Mouse (Mus musculus): ENCODE data around the gene Ccdc107. TPM values are rescaled to one million over a fixed set of nuclear protein-coding genes. Genes with fewer than 3 reads are reported as not detected.

Gene Ccdc107
- total RNA-seq, 1 experiment from 2014 or later: 50.5 TPM

Other genes with a start within 250 kb of the Ccdc107 start
- 0.82 and 1.2 TPM in 2 replicates for gene Atp8b5, start 225.7 kb upstream of the Ccdc107 start, total RNA-seq (2017)
- gene Rusc2, start 110.9 kb upstream of the Ccdc107 start, total RNA-seq (2017): 0.97 and 1.3 TPM in 2 replicates
- gene Fam166b, start 63.8 kb upstream of the Ccdc107 start, total RNA-seq (2017): not detected in 2 replicates
- 4.8 and 8.2 TPM in 2 replicates for gene Tesk1, start 51.0 kb upstream of the Ccdc107 start, total RNA-seq (2017)
- gene Cd72, start 38.3 kb upstream of the Ccdc107 start, total RNA-seq (2017): 20.8 and 33.3 TPM in 2 replicates
- not detected in 2 replicates for gene Sit1, start 9.2 kb upstream of the Ccdc107 start, total RNA-seq (2017)
- gene Arhgef39, start 6.8 kb downstream of the Ccdc107 start, total RNA-seq (2017): 46.1 and 64.5 TPM in 2 replicates
- gene Car9, start 14.1 kb downstream of the Ccdc107 start, total RNA-seq (2017): 7.3 and 8.3 TPM in 2 replicates
- gene Tpm2, start 30.9 kb downstream of the Ccdc107 start, total RNA-seq (2017): 8.4 and 10.7 TPM in 2 replicates
- 20.5 and 22.7 TPM in 2 replicates for gene Creb3, start 69.4 kb downstream of the Ccdc107 start, total RNA-seq (2017)
- gene Tln1, start 69.8 kb downstream of the Ccdc107 start, total RNA-seq (2017): 262 and 295 TPM in 2 replicates
- gene Rgp1, start 85.8 kb downstream of the Ccdc107 start, total RNA-seq (2017): 14.4 and 35.2 TPM in 2 replicates
- 10.2 and 11.8 TPM in 2 replicates for gene Gba2, start 86.0 kb downstream of the Ccdc107 start, total RNA-seq (2017)
- not detected in 2 replicates for gene Msmp, start 91.6 kb downstream of the Ccdc107 start, total RNA-seq (2017)
- gene Npr2, start 139.0 kb downstream of the Ccdc107 start, total RNA-seq (2017): 0.39 and 0.96 TPM in 2 replicates
- not detected in 2 replicates for gene Spag8, start 160.7 kb downstream of the Ccdc107 start, total RNA-seq (2017)
- 34.1 and 56.1 TPM in 2 replicates for gene Hint2, start 163.6 kb downstream of the Ccdc107 start, total RNA-seq (2017)
- gene Tmem8b, start 176.1 kb downstream of the Ccdc107 start, total RNA-seq (2017): 1.4 and 2.5 TPM in 2 replicates
- gene Fam221b, start 176.2 kb downstream of the Ccdc107 start, total RNA-seq (2017): 0.55 and 0.92 TPM in 2 replicates
- not detected in 2 replicates for gene Olfr70, start 207.9 kb downstream of the Ccdc107 start, total RNA-seq (2017)
- not detected in 2 replicates for gene Olfr71, start 217.4 kb downstream of the Ccdc107 start, total RNA-seq (2017)
- not detected in 2 replicates for gene Hrct1, start 234.3 kb downstream of the Ccdc107 start, total RNA-seq (2017)
- gene Spaar, start 237.1 kb downstream of the Ccdc107 start, total RNA-seq (2017): not detected in 2 replicates

Data from common myeloid progenitor, adult 5-6 weeks (primary cell).